Mouse (Mus musculus) liver, adult 2 months (tissue): ENCODE results near the gene Lman1l. TPM values are rescaled to one million over a fixed set of nuclear protein-coding genes. Genes with fewer than 3 reads are reported as not detected.

Experiments used
- DNase-seq: peaks from one replicate; pipeline ENCODE4 v3.0.0-alpha.2; 2011; ENCODE audit warnings: low read depth, low spot score; ENCODE audit errors: extremely low read depth
- H3K27ac ChIP-seq: fragments of 200-500 bp; replicated peaks from 2 replicates; pipeline ENCODE4 v1.5.1; 2012; ENCODE audit warnings: low read depth, mild to moderate bottlenecking, control low read depth, inconsistent platforms, low read length; ENCODE audit not compliant: insufficient read depth
- H3K27me3 ChIP-seq: fragments of 200-500 bp; 2 replicates; pipeline ENCODE4 v1.6.1; 2012; ENCODE audit warnings: mild to moderate bottlenecking, moderate library complexity, low read length, inconsistent platforms; ENCODE audit not compliant: control insufficient read depth, insufficient read depth
- H3K36me3 ChIP-seq: fragments of 200-500 bp; 2 replicates; pipeline ENCODE4 v1.6.1; 2012; ENCODE audit warnings: low read length, inconsistent platforms; ENCODE audit not compliant: control insufficient read depth, insufficient read depth
- H3K4me1 ChIP-seq: fragments of 200-500 bp; 2 replicates; pipeline ENCODE4 v1.6.1; 2011; ENCODE audit warnings: low read length; ENCODE audit not compliant: control insufficient read depth, insufficient read depth
- H3K4me3 ChIP-seq: fragments of 200-500 bp; 2 replicates; pipeline ENCODE4 v1.5.1; 2011; ENCODE audit warnings: low read depth, mild to moderate bottlenecking, control low read depth, low read length, moderate library complexity; ENCODE audit not compliant: insufficient read depth
- H3K79me2 ChIP-seq: fragments of 200-500 bp; 2 replicates; pipeline ENCODE4 v1.6.1; 2012; ENCODE audit warnings: inconsistent platforms, mild to moderate bottlenecking, low read length, moderate library complexity; ENCODE audit not compliant: control insufficient read depth, insufficient read depth
- H3K9ac ChIP-seq: fragments of 200-500 bp; 2 replicates; pipeline ENCODE4 v1.6.1; 2012; ENCODE audit warnings: low read depth, mild to moderate bottlenecking, control low read depth, inconsistent platforms, low read length
- CTCF ChIP-seq: fragments of 200-500 bp; IDR thresholded peaks from 2 replicates; pipeline ENCODE4 v1.5.1; 2011; ENCODE audit warnings: low read depth, low read length, control low read depth
- POLR2A ChIP-seq: fragments of 200-500 bp; IDR thresholded peaks from 2 replicates; pipeline ENCODE4 v1.6.1; 2011; ENCODE audit warnings: low read length, control low read depth; ENCODE audit not compliant: insufficient read depth; ENCODE audit errors: extremely low read depth
- WGBS: fragments of 180-500 bp; shearing (Covaris S2); methylation state at CpG from one replicate; pipeline ENCODE4 v1.1.7; 2018; 5-methylcytosine and 5-hydroxymethylcytosine counted together
- polyA plus RNA-seq: library from polyadenylated mRNA; depleted of rRNA; stranded (reverse); fragments of >200 nt; gene quantifications from 2 replicates; pipeline ENCODE4 v1.2.3, GENCODE M21; 2012
- total RNA-seq: library from RNA; depleted of rRNA; stranded (reverse); fragments of >200 nt; gene quantifications from 2 replicates; pipeline ENCODE4 v1.2.3, GENCODE M21; 2014

Lman1l gene
- total and polyA plus RNA-seq, 2 experiments: not detected

GRCm38 (mm10) chr9:57629118-57629874 lies 8.7 kb upstream of the Lman1l start:
- peaks cover 11% of the 10 kb centered on the region; the same call in 1 of the 2 replicates for H3K79me2 ChIP-seq
- peaks cover 15% of the 10 kb centered on the region; the same call in 1 of the 2 replicates for H3K36me3 ChIP-seq
- H3K27me3 ChIP-seq: no peaks in the 10 kb centered on the region
- WGBS: 46% methylated on average over 14 of the region's 14 CpGs
- H3K4me1 ChIP-seq: peaks cover 7% of the 10 kb centered on the region
- no peak overlapping the region for H3K27ac ChIP-seq
- TF ChIP-seq POLR2A: no peak
- TF ChIP-seq CTCF: peak; percentile 99
- no peak overlapping the region for H3K9ac ChIP-seq
- DNase-seq: no peak
- no peak overlapping the region for H3K4me3 ChIP-seq

- no peak overlapping the region for H3K4me3 ChIP-seq
- H3K27me3 ChIP-seq: no peaks in the 10 kb centered on the region
- H3K27ac ChIP-seq: no peak overlapping the region
- H3K4me1 ChIP-seq: peaks cover 5% of the 10 kb centered on the region
- peaks cover 7% of the 10 kb centered on the region; the same call in 1 of the 2 replicates for H3K79me2 ChIP-seq
- DNase-seq: no peak
- H3K36me3 ChIP-seq: peaks cover 15% of the 10 kb centered on the region; the same call in 1 of the 2 replicates
- WGBS: 84% methylated on average over 12 of the region's 12 CpGs
- TF ChIP-seq CTCF (no peak), POLR2A (no peak)
- H3K9ac ChIP-seq: no peak overlapping the region
These were observed 8.1 kb upstream of the Lman1l start for GRCm38 (mm10) chr9:57628717-57629116.

- no peak for DNase-seq
- H3K4me1 ChIP-seq: peaks cover 5% of the 10 kb centered on the region
- H3K27me3 ChIP-seq: no peaks in the 10 kb centered on the region
- H3K36me3 ChIP-seq: peaks cover 15% of the 10 kb centered on the region; the same call in 1 of the 2 replicates
- no peaks in the 10 kb centered on the region for H3K79me2 ChIP-seq
- no peak overlapping the region for H3K4me3 ChIP-seq
- no peak overlapping the region for H3K27ac ChIP-seq
- no peak for TF ChIP-seq CTCF
- no peak for TF ChIP-seq POLR2A
- 91% methylated on average over 11 of the region's 11 CpGs for WGBS
- H3K9ac ChIP-seq: no peak overlapping the region
These were observed 7.3 kb upstream of the Lman1l start for GRCm38 (mm10) chr9:57627892-57628291.

GRCm38 (mm10) chr9:57627191-57627590 lies 6.6 kb upstream of the Lman1l start:
- no peaks in the 10 kb centered on the region for H3K79me2 ChIP-seq

GRCm38 (mm10) chr9:57625674-57626500 lies 5.3 kb upstream of the Lman1l start:
- Histone ChIP-seq H3K27ac (no peak overlapping the region), H3K27me3 (no peaks in the 10 kb centered on the region), H3K4me3 (no peak overlapping the region), H3K79me2 (no peaks in the 10 kb centered on the region), H3K4me1 (peaks cover 5% of the 10 kb centered on the region), H3K9ac (no peak overlapping the region), H3K36me3 (peaks cover 15% of the 10 kb centered on the region; the same call in 1 of the 2 replicates)
- DNase-seq: no peak
- TF ChIP-seq POLR2A (no peak), CTCF (no peak)
- 87% methylated on average over 15 of the region's 15 CpGs for WGBS

More at GRCm38 (mm10) chr9:57627191-57627590, 6.6 kb upstream of the Lman1l start:
- DNase-seq: no peak
- Histone ChIP-seq H3K4me1 (peaks cover 5% of the 10 kb centered on the region), H3K4me3 (no peak overlapping the region), H3K36me3 (peaks cover 15% of the 10 kb centered on the region; the same call in 1 of the 2 replicates), H3K27ac (no peak overlapping the region), H3K9ac (no peak overlapping the region), H3K27me3 (no peaks in the 10 kb centered on the region)
- no peak for TF ChIP-seq POLR2A
- no peak for TF ChIP-seq CTCF
- WGBS: 90% methylated on average over 17 of the region's 17 CpGs
